Mouse (Mus musculus) hindbrain, embryonic 11.5 days (tissue): Measurements from ENCODE around the gene Gm20388. TPM values are rescaled to one million over a fixed set of nuclear protein-coding genes. Genes with fewer than 3 reads are reported as not detected.

ENCODE experiments used
- ATAC-seq: fragments of 200-750 bp; cut with Nextera tagmentation; 2 replicates; pipeline ENCODE4 v1.8.0; 2017; ENCODE audit warnings: mild to moderate bottlenecking, moderate TSS enrichment, moderate library complexity; ENCODE audit not compliant: low FRiP score
- DNase-seq: peaks from one replicate; pipeline ENCODE4 v3.0.0-alpha.2; 2015; ENCODE audit warnings: low spot score
- H3K27ac ChIP-seq: fragments of 300-500 bp; sonication (generic); 2 replicates; pipeline ENCODE4 v1.5.1; 2014; ENCODE audit warnings: mild to moderate bottlenecking, low read depth, low read length
- H3K27me3 ChIP-seq: fragments of 300-500 bp; sonication (generic); 2 replicates; pipeline ENCODE4 v1.6.1; 2014; ENCODE audit warnings: mild to moderate bottlenecking, low read length, moderate library complexity, mixed read lengths; ENCODE audit not compliant: control insufficient read depth, insufficient read depth
- H3K36me3 ChIP-seq: fragments of 300-500 bp; sonication (generic); 2 replicates; pipeline ENCODE4 v1.6.1; 2014; ENCODE audit warnings: mild to moderate bottlenecking, low read length, moderate library complexity, mixed read lengths; ENCODE audit not compliant: control insufficient read depth, insufficient read depth
- H3K4me1 ChIP-seq: fragments of 300-500 bp; sonication (generic); replicated peaks from 2 replicates; pipeline ENCODE4 v1.6.1; 2014; ENCODE audit warnings: low read length, mixed read lengths; ENCODE audit not compliant: control insufficient read depth, insufficient read depth
- H3K4me2 ChIP-seq: fragments of 300-500 bp; sonication (generic); replicated peaks from 2 replicates; pipeline ENCODE4 v1.6.1; 2014; ENCODE audit warnings: mild to moderate bottlenecking, low read depth, low read length
- H3K4me3 ChIP-seq: fragments of 300-500 bp; sonication (generic); 2 replicates; pipeline ENCODE4 v1.5.1; 2014; ENCODE audit warnings: low read depth, low read length
- H3K9ac ChIP-seq: fragments of 300-500 bp; sonication (generic); 2 replicates; pipeline ENCODE4 v1.6.1; 2014; ENCODE audit warnings: low read depth, low read length
- H3K9me3 ChIP-seq: fragments of 300-500 bp; sonication (generic); 2 replicates; pipeline ENCODE4 v1.6.1; 2016; ENCODE audit warnings: low read length; ENCODE audit not compliant: control insufficient read depth
- WGBS: fragments of 180-500 bp; shearing (Covaris S2); extraction: QIAGEN DNeasy Blood & Tissue Kit; methylation state at CpG from one replicate; pipeline ENCODE4 v1.1.7; 2014; 5-methylcytosine and 5-hydroxymethylcytosine counted together
- polyA plus RNA-seq: library from polyadenylated mRNA; unstranded; fragments of >200 nt; fragmentation: Nextera tagmentation; extraction: Ambion mirVana; gene quantifications from 2 replicates; pipeline ENCODE4 v1.2.1, GENCODE M21; 2014

Gm20388 gene
- polyA plus RNA-seq, 1 experiment from 2014 or later = 11.8 TPM

GRCm38 (mm10) chr8:121544276-121544785, 1633.7 kb downstream of the Gm20388 start, which contains the start of gene 1700018B08Rik:
Gene 1700018B08Rik (minus strand): TSS chr8:121544320.
- Histone ChIP-seq H3K27ac (no peak within 1 kb of the TSS), H3K4me1 (no peaks in the 10 kb centered on the region), H3K4me3 (no peak within 1 kb of the TSS), H3K27me3 (no peaks in the 10 kb centered on the region), H3K9ac (no peak within 1 kb of the TSS), H3K9me3 (no peaks in the 10 kb centered on the region), H3K36me3 (no peaks in the 10 kb centered on the region), H3K4me2 (no peak within 1 kb of the TSS)
- DNase-seq (no peak), ATAC-seq (no peak)
- 86% methylated on average over 12 of the region's 12 CpGs for WGBS

GRCm38 (mm10) chr8:121544936-121545335, 1634.3 kb downstream of the Gm20388 start:
- H3K4me2 ChIP-seq = no peak overlapping the region
- no peaks in the 10 kb centered on the region for H3K9me3 ChIP-seq
- no peaks in the 10 kb centered on the region for H3K4me1 ChIP-seq
- H3K4me3 ChIP-seq = no peak overlapping the region
- H3K27ac ChIP-seq = no peak overlapping the region
- 80% methylated on average over 11 of the region's 11 CpGs for WGBS
- no peaks in the 10 kb centered on the region for H3K36me3 ChIP-seq
- no peaks in the 10 kb centered on the region for H3K27me3 ChIP-seq
- no peak for ATAC-seq
- DNase-seq = no peak
- H3K9ac ChIP-seq = no peak overlapping the region

GRCm38 (mm10) chr8:121547132-121547531, 1636.5 kb downstream of the Gm20388 start:
- H3K4me1 ChIP-seq = no peaks in the 10 kb centered on the region; the same call in 1 of the 2 replicates
- ATAC-seq = peak; percentile 38; the same call in 1 of the 2 replicates
- no peak overlapping the region for H3K4me3 ChIP-seq
- H3K9me3 ChIP-seq = no peaks in the 10 kb centered on the region
- H3K27ac ChIP-seq = no peak overlapping the region
- H3K4me2 ChIP-seq = no peak overlapping the region
- no peak overlapping the region for H3K9ac ChIP-seq
- DNase-seq = peak; percentile 90
- H3K27me3 ChIP-seq = no peaks in the 10 kb centered on the region
- WGBS = 14% methylated on average over 7 of the region's 7 CpGs
- H3K36me3 ChIP-seq = no peaks in the 10 kb centered on the region

GRCm38 (mm10) chr8:121550056-121550455, 1639.4 kb downstream of the Gm20388 start:
- no peaks in the 10 kb centered on the region for H3K36me3 ChIP-seq
- H3K9ac ChIP-seq = no peak overlapping the region
- WGBS = 90% methylated on average over 6 of the region's 6 CpGs

GRCm38 (mm10) chr8:121551065-121551985, 1640.7 kb downstream of the Gm20388 start:
- Histone ChIP-seq H3K27me3 (no peaks in the 10 kb centered on the region), H3K9me3 (no peaks in the 10 kb centered on the region), H3K4me1 (no peaks in the 10 kb centered on the region; the same call in 1 of the 2 replicates), H3K9ac (no peak overlapping the region), H3K36me3 (no peaks in the 10 kb centered on the region), H3K4me3 (no peak overlapping the region), H3K4me2 (no peak overlapping the region), H3K27ac (no peak overlapping the region)
- DNase-seq (no peak), ATAC-seq (no peak)
- 61% methylated on average over 24 of the region's 24 CpGs for WGBS

More at GRCm38 (mm10) chr8:121550056-121550455, 1639.4 kb downstream of the Gm20388 start:
- ATAC-seq (no peak), DNase-seq (no peak)
- no peak overlapping the region for H3K4me2 ChIP-seq
- no peaks in the 10 kb centered on the region for H3K9me3 ChIP-seq
- H3K27ac ChIP-seq = no peak overlapping the region
- no peaks in the 10 kb centered on the region; the same call in 1 of the 2 replicates for H3K4me1 ChIP-seq
- H3K4me3 ChIP-seq = no peak overlapping the region
- H3K27me3 ChIP-seq = no peaks in the 10 kb centered on the region

GRCm38 (mm10) chr8:121552506-121552905, 1641.9 kb downstream of the Gm20388 start:
- Histone ChIP-seq H3K9me3 (no peaks in the 10 kb centered on the region), H3K36me3 (no peaks in the 10 kb centered on the region), H3K27me3 (no peaks in the 10 kb centered on the region), H3K27ac (no peak overlapping the region), H3K4me2 (no peak overlapping the region), H3K4me3 (no peak overlapping the region), H3K9ac (no peak overlapping the region), H3K4me1 (no peaks in the 10 kb centered on the region; the same call in 1 of the 2 replicates)
- WGBS = 93% methylated on average over 9 of the region's 9 CpGs
- DNase-seq = no peak
- ATAC-seq = no peak

GRCm38 (mm10) chr8:121553831-121554475, 1643.3 kb downstream of the Gm20388 start:
- ATAC-seq (no peak), DNase-seq (no peak)
- H3K4me1 ChIP-seq = no peaks in the 10 kb centered on the region; the same call in 1 of the 2 replicates
- H3K9me3 ChIP-seq = no peaks in the 10 kb centered on the region
- H3K27ac ChIP-seq = no peak overlapping the region
- no peak overlapping the region for H3K4me3 ChIP-seq
- H3K36me3 ChIP-seq = no peaks in the 10 kb centered on the region
- no peak overlapping the region for H3K9ac ChIP-seq
- H3K27me3 ChIP-seq = no peaks in the 10 kb centered on the region
- H3K4me2 ChIP-seq = no peak overlapping the region
- 95% methylated on average over 32 of the region's 32 CpGs for WGBS

- Histone ChIP-seq H3K9ac (no peak overlapping the region), H3K4me1 (no peaks in the 10 kb centered on the region), H3K9me3 (no peaks in the 10 kb centered on the region), H3K4me2 (no peak overlapping the region), H3K4me3 (no peak overlapping the region), H3K27me3 (no peaks in the 10 kb centered on the region), H3K27ac (no peak overlapping the region), H3K36me3 (no peaks in the 10 kb centered on the region)
- no peak for ATAC-seq
- DNase-seq = no peak
- 81% methylated on average over 11 of the region's 11 CpGs for WGBS
Measured at GRCm38 (mm10) chr8:121557746-121558145, 1647.1 kb downstream of the Gm20388 start.
